Mouse (Mus musculus) ES-Bruce4 (cell line): Measurements from ENCODE around the gene Acadm.

Experiments
- CTCF ChIP-seq: IDR thresholded peaks from one replicate; pipeline ENCODE4 v1.8.1; 2011; ENCODE audit warnings: low read depth, low read length
- POLR2A ChIP-seq: IDR thresholded peaks from one replicate; pipeline ENCODE4 v1.8.1; 2011; ENCODE audit warnings: low read length; ENCODE audit not compliant: insufficient read depth

GRCm38 (mm10) chr3:153984428-153985340 is 40.3 kb upstream of the Acadm start:
- TF ChIP-seq CTCF (peak; percentile 75), POLR2A (no peak)
